Mouse (Mus musculus) hindbrain, embryonic 16.5 days (tissue): ENCODE results near the gene Erbb4. TPM values are rescaled to one million over a fixed set of nuclear protein-coding genes. Genes with fewer than 3 reads are reported as not detected.

Experiments
- ATAC-seq: fragments of 200-750 bp; cut with Nextera tagmentation; 2 replicates; pipeline ENCODE4 v1.8.0; 2017; ENCODE audit warnings: moderate TSS enrichment, moderate library complexity
- H3K27ac ChIP-seq: fragments of 300-500 bp; sonication (generic); 2 replicates; pipeline ENCODE4 v1.5.1; 2014; ENCODE audit warnings: low read depth, mild to moderate bottlenecking, control low read depth, low read length, moderate library complexity
- H3K27me3 ChIP-seq: fragments of 300-500 bp; sonication (generic); replicated peaks from 2 replicates; pipeline ENCODE4 v1.6.1; 2014; ENCODE audit warnings: low read length; ENCODE audit not compliant: control insufficient read depth, insufficient read depth
- H3K36me3 ChIP-seq: fragments of 300-500 bp; sonication (generic); 2 replicates; pipeline ENCODE4 v1.6.1; 2014; ENCODE audit warnings: mild to moderate bottlenecking, low read length, moderate library complexity, mixed read lengths; ENCODE audit not compliant: control insufficient read depth, insufficient read depth
- H3K4me1 ChIP-seq: fragments of 300-500 bp; sonication (generic); 2 replicates; pipeline ENCODE4 v1.6.1; 2014; ENCODE audit warnings: low read depth, low read length; ENCODE audit not compliant: control insufficient read depth, insufficient read depth
- H3K4me2 ChIP-seq: fragments of 300-500 bp; sonication (generic); 2 replicates; pipeline ENCODE4 v1.6.1; 2014; ENCODE audit warnings: mild to moderate bottlenecking, low read length, control low read depth, moderate library complexity
- H3K4me3 ChIP-seq: fragments of 300-500 bp; sonication (generic); 2 replicates; pipeline ENCODE4 v1.5.1; 2014; ENCODE audit warnings: mild to moderate bottlenecking, low read length, control low read depth, moderate library complexity
- H3K9ac ChIP-seq: fragments of 300-500 bp; sonication (generic); 2 replicates; pipeline ENCODE4 v1.6.1; 2014; ENCODE audit warnings: low read depth, mild to moderate bottlenecking, control low read depth, low read length, moderate library complexity
- H3K9me3 ChIP-seq: fragments of 300-500 bp; sonication (generic); 2 replicates; pipeline ENCODE4 v1.6.1; 2014; ENCODE audit warnings: mild to moderate bottlenecking, low read length, moderate library complexity; ENCODE audit not compliant: control insufficient read depth
- WGBS: fragments of 180-500 bp; shearing (Covaris S2); extraction: QIAGEN DNeasy Blood & Tissue Kit; methylation state at CpG from one replicate; pipeline ENCODE4 v1.1.7; 2014; 5-methylcytosine and 5-hydroxymethylcytosine counted together
- polyA plus RNA-seq: library from polyadenylated mRNA; unstranded; fragments of >200 nt; fragmentation: Nextera tagmentation; extraction: Ambion mirVana; gene quantifications from 2 replicates; pipeline ENCODE4 v1.2.1, GENCODE M21; 2015

Gene Erbb4
- polyA plus RNA-seq, 1 experiment from 2014 or later = 14.7 TPM

DNA sequence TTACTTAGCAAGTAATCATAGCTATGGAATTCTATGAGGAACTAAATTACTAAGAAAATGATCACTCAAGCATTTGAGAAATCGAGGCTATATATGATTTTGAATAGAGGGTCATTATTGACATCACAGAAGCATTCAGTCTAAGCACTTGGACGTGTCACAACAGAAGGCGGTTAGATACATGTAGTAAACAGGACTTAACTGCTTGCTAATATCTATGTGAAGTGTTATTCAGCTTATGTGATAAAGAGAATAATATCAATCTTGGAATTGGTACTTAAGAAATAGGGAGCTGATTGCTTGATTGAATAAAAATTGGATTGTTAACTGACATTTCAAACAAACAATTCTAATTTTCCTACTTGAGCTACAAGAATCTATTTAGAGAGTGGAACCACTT lies 190.0 kb downstream of the Erbb4 start:
- ATAC-seq = no peak
- Histone ChIP-seq H3K27me3 (no peaks in the 10 kb centered on the region), H3K36me3 (no peaks in the 10 kb centered on the region), H3K4me3 (no peak overlapping the region), H3K27ac (no peak overlapping the region), H3K4me1 (no peaks in the 10 kb centered on the region), H3K4me2 (no peak overlapping the region), H3K9me3 (no peaks in the 10 kb centered on the region), H3K9ac (no peak overlapping the region)
- 72% methylated on average over 3 of the region's 3 CpGs for WGBS

DNA sequence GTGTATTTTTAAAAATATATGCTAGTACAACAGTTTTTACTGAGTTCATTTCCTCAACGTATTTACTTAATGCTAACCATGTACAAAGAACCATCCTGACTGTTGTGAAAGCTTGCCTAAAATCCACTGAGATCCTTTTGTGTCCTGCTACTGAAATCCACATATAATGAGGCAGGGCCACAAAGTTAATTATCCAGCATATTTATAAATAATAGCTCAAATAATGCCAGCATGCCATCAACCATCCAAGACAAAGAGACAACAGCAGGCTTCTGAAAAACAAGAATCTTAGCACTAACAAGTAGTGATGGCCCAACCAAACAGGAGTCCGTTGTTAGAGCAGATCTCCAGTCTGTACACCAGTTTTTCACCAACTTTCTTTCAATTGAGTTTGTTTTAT lies 215.8 kb downstream of the Erbb4 start:
- Histone ChIP-seq H3K4me2 (no peak overlapping the region), H3K9ac (no peak overlapping the region), H3K4me3 (no peak overlapping the region), H3K27me3 (no peaks in the 10 kb centered on the region), H3K36me3 (no peaks in the 10 kb centered on the region), H3K9me3 (no peaks in the 10 kb centered on the region), H3K4me1 (no peaks in the 10 kb centered on the region), H3K27ac (no peak overlapping the region)
- WGBS = 70% methylated on average over 2 of the region's 2 CpGs
- no peak for ATAC-seq

DNA sequence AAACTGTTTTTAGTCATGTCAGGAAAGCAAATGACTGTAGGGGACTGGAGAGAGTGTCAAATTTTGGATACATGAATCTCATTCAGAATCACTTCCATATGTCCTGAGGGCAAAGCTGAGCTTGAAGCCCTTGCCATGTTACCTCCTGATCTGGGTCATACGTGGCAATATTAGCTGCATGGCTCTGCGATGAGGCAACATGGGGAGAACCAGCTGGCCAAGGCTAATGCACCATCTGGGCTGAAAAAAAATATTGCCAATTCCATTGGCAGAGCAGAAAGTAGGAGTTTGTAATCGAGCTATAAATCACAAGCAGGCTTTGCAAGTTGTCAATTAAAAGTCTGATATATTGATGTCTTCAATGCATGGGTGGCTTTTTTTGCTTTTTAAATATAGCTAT lies 221.0 kb downstream of the Erbb4 start:
- Histone ChIP-seq H3K27ac (no peak overlapping the region), H3K9ac (no peak overlapping the region), H3K9me3 (no peaks in the 10 kb centered on the region), H3K4me1 (no peaks in the 10 kb centered on the region), H3K4me3 (no peak overlapping the region), H3K36me3 (no peaks in the 10 kb centered on the region), H3K4me2 (no peak overlapping the region), H3K27me3 (no peaks in the 10 kb centered on the region)
- peak; percentile 79; the same call in 1 of the 2 replicates for ATAC-seq
- WGBS = 47% methylated on average over 3 of the region's 3 CpGs

DNA sequence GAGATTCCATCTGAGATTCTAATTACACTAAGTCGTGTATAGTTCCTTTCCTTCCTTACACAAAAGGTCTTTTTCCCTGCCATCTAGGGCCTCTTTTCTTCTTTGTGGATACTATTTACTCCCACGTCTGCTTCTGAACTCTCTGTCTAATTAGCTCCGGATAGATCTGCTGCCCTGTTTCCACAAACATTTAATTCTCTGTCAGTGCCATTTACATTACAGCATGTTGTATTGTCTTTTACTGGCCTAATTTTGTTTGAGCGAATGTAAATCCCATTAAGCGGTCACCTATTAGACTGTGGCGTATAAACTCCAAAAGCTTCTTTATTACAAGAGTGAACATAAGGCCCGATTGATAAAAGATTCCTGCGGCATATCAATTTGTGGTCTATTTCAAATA lies 232.9 kb downstream of the Erbb4 start:
- H3K36me3 ChIP-seq = no peaks in the 10 kb centered on the region
- H3K4me1 ChIP-seq = no peaks in the 10 kb centered on the region; the same call in 1 of the 2 replicates
- no peak overlapping the region for H3K4me2 ChIP-seq
- WGBS = 44% methylated on average over 8 of the region's 8 CpGs
- H3K4me3 ChIP-seq = no peak overlapping the region
- H3K27me3 ChIP-seq = no peaks in the 10 kb centered on the region
- no peak for ATAC-seq
- no peaks in the 10 kb centered on the region for H3K9me3 ChIP-seq
- H3K27ac ChIP-seq = no peak overlapping the region
- H3K9ac ChIP-seq = no peak overlapping the region

DNA sequence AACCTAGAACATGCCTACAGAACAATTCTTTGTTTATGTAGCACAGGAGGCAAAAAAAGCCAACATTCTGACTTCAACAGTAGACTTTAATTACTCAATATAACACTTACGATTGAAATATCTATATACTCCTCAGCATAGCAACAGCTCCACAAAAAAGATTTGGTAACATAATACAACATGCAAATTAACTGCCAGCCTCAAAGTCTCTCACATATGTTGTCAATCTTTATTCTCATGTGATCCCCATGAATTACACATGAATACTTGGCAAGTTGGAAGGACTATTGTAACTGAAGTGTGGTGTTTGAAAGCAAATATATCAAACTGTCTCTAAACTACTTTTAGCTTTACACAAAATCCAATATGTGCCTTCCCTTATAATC lies 234.2 kb downstream of the Erbb4 start:
- no peak overlapping the region for H3K4me3 ChIP-seq
- H3K27me3 ChIP-seq = no peaks in the 10 kb centered on the region
- peak; percentile 6; the same call in 1 of the 2 replicates for ATAC-seq
- no peak overlapping the region for H3K27ac ChIP-seq
- WGBS = 36% methylated on average over 1 of the region's 1 CpGs
- no peaks in the 10 kb centered on the region for H3K9me3 ChIP-seq
- H3K4me1 ChIP-seq = no peaks in the 10 kb centered on the region; the same call in 1 of the 2 replicates
- no peak overlapping the region for H3K4me2 ChIP-seq
- no peaks in the 10 kb centered on the region for H3K36me3 ChIP-seq
- H3K9ac ChIP-seq = no peak overlapping the region

DNA sequence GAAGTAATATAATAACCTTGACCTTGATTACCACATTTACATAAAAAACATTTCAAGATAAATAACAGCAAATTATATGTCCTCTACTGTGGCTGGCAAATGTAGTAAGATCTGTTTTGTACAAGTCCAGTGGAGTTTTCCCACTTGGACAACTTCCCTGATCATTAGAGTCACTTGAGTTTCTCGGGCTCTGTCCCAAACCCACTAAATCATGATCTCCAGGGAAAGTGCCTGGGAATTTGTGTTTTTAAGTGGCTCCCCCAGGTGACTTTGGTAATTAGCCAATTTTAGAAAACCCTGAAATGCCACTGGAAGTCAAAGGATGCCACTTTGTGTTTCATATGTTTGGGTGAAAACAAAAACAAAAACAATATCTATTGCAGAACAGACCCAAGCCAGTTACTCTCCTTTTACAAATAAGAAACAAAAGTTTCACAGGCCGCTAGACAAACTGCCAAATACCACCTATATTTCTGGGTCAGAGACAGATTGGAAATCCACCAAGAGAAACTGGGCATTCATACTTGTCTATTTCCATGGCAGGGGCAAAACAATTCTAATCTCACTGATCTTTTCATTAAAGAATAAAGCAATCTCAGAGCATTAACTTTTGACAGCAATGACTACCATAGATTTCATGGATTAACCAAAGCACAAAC lies 234.8 kb downstream of the Erbb4 start:
- no peaks in the 10 kb centered on the region; the same call in 1 of the 2 replicates for H3K4me1 ChIP-seq
- H3K9ac ChIP-seq = no peak overlapping the region
- ATAC-seq = peak; percentile 56; the same call in 1 of the 2 replicates

DNA sequence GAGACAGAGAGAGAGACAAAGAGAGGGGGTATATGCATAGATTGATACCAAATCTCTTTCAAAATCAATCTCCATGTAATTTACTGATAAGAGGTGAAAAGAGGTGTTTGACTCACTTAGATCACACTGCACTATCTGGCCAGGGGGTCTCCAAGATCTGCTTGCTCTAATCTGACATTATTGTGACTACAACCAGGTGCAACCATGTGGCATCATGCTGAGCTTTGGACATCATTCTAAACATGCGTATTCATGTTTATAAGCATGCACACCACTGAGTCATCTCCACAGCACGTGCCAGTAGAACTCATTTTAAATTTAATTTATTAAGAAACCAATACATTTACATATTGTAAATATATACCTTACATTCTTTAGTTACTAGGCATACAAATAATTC lies 247.5 kb downstream of the Erbb4 start:
- no peak overlapping the region for H3K4me3 ChIP-seq
- H3K4me2 ChIP-seq = no peak overlapping the region
- no peak for ATAC-seq
- H3K4me1 ChIP-seq = no peaks in the 10 kb centered on the region
- 63% methylated on average over 2 of the region's 2 CpGs for WGBS
- H3K9ac ChIP-seq = no peak overlapping the region
- no peaks in the 10 kb centered on the region for H3K27me3 ChIP-seq
- no peak overlapping the region for H3K27ac ChIP-seq
- H3K36me3 ChIP-seq = no peaks in the 10 kb centered on the region
- H3K9me3 ChIP-seq = no peaks in the 10 kb centered on the region

More for the DNA sequence above, 234.8 kb downstream of the Erbb4 start:
- no peak overlapping the region for H3K27ac ChIP-seq
- no peaks in the 10 kb centered on the region for H3K27me3 ChIP-seq
- H3K4me2 ChIP-seq = no peak overlapping the region
- H3K9me3 ChIP-seq = no peaks in the 10 kb centered on the region
- H3K4me3 ChIP-seq = no peak overlapping the region
- 58% methylated on average over 2 of the region's 2 CpGs for WGBS
- no peaks in the 10 kb centered on the region for H3K36me3 ChIP-seq

DNA sequence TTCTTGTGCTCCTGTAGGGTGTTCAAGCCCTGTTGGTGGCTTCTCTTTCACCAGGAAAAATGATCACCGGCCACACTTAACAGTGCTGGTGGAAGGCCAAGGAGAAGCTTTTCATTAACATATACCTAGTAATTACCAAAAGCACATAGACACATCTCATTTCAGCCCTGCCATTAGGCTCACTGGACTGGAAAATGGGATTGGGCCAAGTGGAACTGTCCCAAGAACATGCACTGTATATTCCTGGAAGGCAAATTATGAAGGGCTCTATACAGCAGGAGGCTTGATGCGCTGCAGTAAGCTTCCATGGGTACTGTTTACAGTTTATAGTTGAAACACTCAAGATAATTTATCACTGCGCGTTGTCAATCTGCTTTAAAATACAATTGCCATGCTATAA lies 248.4 kb downstream of the Erbb4 start:
- no peak overlapping the region for H3K4me2 ChIP-seq
- no peaks in the 10 kb centered on the region for H3K36me3 ChIP-seq
- H3K4me3 ChIP-seq = no peak overlapping the region
- H3K4me1 ChIP-seq = no peaks in the 10 kb centered on the region
- ATAC-seq = peak; percentile 67
- H3K27me3 ChIP-seq = no peaks in the 10 kb centered on the region
- H3K27ac ChIP-seq = no peak overlapping the region
- no peaks in the 10 kb centered on the region for H3K9me3 ChIP-seq
- H3K9ac ChIP-seq = no peak overlapping the region
- 73% methylated on average over 4 of the region's 4 CpGs for WGBS

DNA sequence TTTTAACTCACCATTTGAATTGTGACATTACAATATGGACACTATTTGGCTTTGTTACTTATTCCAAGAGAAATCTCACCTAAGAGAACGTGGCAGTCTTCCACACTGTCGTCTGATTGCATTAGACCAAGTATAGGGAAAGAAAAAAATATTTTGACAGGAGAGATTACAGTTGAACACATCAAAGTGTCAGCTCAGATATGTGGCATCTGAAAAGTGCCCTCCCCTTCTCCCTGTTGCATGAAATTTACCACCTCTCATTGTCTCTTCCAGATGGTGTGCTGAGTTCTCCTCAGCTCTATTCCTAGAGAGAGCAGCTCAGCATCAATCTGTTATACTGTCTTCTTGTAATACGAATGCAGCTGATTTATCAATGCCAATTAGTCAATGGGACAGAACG lies 268.5 kb downstream of the Erbb4 start:
- peak; percentile 52 for ATAC-seq
- WGBS = 46% methylated on average over 4 of the region's 4 CpGs
- H3K9ac ChIP-seq = no peak overlapping the region
- H3K4me2 ChIP-seq = no peak overlapping the region
- H3K27ac ChIP-seq = no peak overlapping the region
- no peaks in the 10 kb centered on the region for H3K27me3 ChIP-seq
- no peaks in the 10 kb centered on the region for H3K9me3 ChIP-seq
- no peaks in the 10 kb centered on the region for H3K4me1 ChIP-seq
- no peaks in the 10 kb centered on the region for H3K36me3 ChIP-seq
- H3K4me3 ChIP-seq = no peak overlapping the region
